Mouse (Mus musculus): ENCODE data around the gene H2al1j. TPM values are rescaled to one million over a fixed set of nuclear protein-coding genes. Genes with fewer than 3 reads are reported as not detected.
A peak's percentile ranks its signal among the peaks of the same experiment; 100 is the strongest.
"Not testable (repeated sequence)": the region's sequence is repeated elsewhere in the genome, so short reads cannot be mapped to it uniquely, and the experiment has no call there.

The H2al1j gene
- polyA plus RNA-seq, 1 experiment from 2014 or later = not detected

DNA sequence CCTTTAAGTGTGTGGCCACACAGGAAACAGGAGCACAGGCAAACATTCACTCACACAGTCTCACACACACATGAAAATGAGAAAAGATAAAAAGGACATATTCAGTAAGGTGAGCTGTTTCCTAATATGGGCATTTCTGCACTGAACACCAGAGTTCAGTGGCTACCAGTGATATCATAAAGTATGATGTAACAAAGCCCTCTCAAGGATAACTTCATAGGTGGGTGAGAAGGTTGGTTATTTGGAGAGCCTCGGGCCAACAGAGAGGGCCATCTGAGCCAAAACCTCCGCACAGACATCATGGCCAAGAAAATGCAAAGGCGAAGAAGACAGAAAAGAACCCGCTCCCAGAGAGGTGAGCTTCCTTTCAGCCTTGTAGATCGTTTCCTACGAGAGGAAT lies 12.8 kb upstream of the H2al1j start, which contains the start of gene H2al1f:
H2al1f (plus strand) TSS at position 301 of the 400 bp plus-strand sequence.
- H3K9me3 ChIP-seq (ENCODE audit: control insufficient read depth, low read length); H3K9ac ChIP-seq (ENCODE audit: low read depth, low read length); H3K4me1 ChIP-seq (ENCODE audit: control insufficient read depth, insufficient read depth, low read depth, low read length); H3K4me2 ChIP-seq (ENCODE audit: low read length); ATAC-seq; H3K36me3 ChIP-seq (ENCODE audit: control insufficient read depth, insufficient read depth, low read length); H3K27ac ChIP-seq (ENCODE audit: low read depth, low read length); H3K27me3 ChIP-seq (replicated peaks; ENCODE audit: control insufficient read depth, insufficient read depth, low read length); H3K4me3 ChIP-seq (ENCODE audit: low read length): not testable (repeated sequence)
- WGBS = no CpG with 5 or more reads among the region's 6 CpGs

GRCm38 (mm10) chrX:11317956-11318355 lies 9.7 kb upstream of the H2al1j start, which contains the start of gene H2al1g:
Gene H2al1g (plus strand): TSS chrX:11318256.
- H3K4me3 ChIP-seq (ENCODE audit: low read length); H3K4me1 ChIP-seq (ENCODE audit: control insufficient read depth, insufficient read depth, low read depth, low read length); H3K9ac ChIP-seq (ENCODE audit: low read depth, low read length); H3K27me3 ChIP-seq (replicated peaks; ENCODE audit: control insufficient read depth, insufficient read depth, low read length); H3K4me2 ChIP-seq (ENCODE audit: low read length); H3K36me3 ChIP-seq (ENCODE audit: control insufficient read depth, insufficient read depth, low read length); ATAC-seq; H3K27ac ChIP-seq (ENCODE audit: low read depth, low read length); H3K9me3 ChIP-seq (ENCODE audit: control insufficient read depth, low read length): not testable (repeated sequence)
- no CpG with 5 or more reads among the region's 3 CpGs for WGBS

- WGBS = no CpG with 5 or more reads among the region's 6 CpGs
- H3K4me1 ChIP-seq (ENCODE audit: control insufficient read depth, insufficient read depth, low read depth, low read length); H3K9ac ChIP-seq (ENCODE audit: low read depth, low read length); H3K27me3 ChIP-seq (replicated peaks; ENCODE audit: control insufficient read depth, insufficient read depth, low read length); H3K9me3 ChIP-seq (ENCODE audit: control insufficient read depth, low read length); ATAC-seq; H3K27ac ChIP-seq (ENCODE audit: low read depth, low read length); H3K4me3 ChIP-seq (ENCODE audit: low read length); H3K4me2 ChIP-seq (ENCODE audit: low read length); H3K36me3 ChIP-seq (ENCODE audit: control insufficient read depth, insufficient read depth, low read length): not testable (repeated sequence)
Observed at GRCm38 (mm10) chrX:11321192-11321591, 6.4 kb upstream of the H2al1j start, which contains the start of gene H2al1h. Gene H2al1h (plus strand): TSS chrX:11321492.

GRCm38 (mm10) chrX:11324359-11324758 lies 3.3 kb upstream of the H2al1j start, which contains the start of gene H2al1i:
Gene H2al1i (plus strand): TSS chrX:11324659.
- 92% methylated on average over 2 of the region's 5 CpGs for WGBS
- not testable (repeated sequence) for ATAC-seq; H3K4me3 ChIP-seq (ENCODE audit: low read length)

GRCm38 (mm10) chrX:11345762-11346161 lies 18.1 kb downstream of the H2al1j start:
- no peaks in the 10 kb centered on the region for H3K36me3 ChIP-seq (ENCODE audit: control insufficient read depth, insufficient read depth, low read length)
- H3K4me3 ChIP-seq (ENCODE audit: low read length) = no peak overlapping the region
- ATAC-seq = no peak
- H3K27ac ChIP-seq (ENCODE audit: low read depth, low read length) = no peak overlapping the region
- H3K9me3 ChIP-seq (ENCODE audit: control insufficient read depth, low read length) = no peaks in the 10 kb centered on the region
- no peaks in the 10 kb centered on the region for H3K27me3 ChIP-seq (replicated peaks; ENCODE audit: control insufficient read depth, insufficient read depth, low read length)
- H3K4me1 ChIP-seq (ENCODE audit: control insufficient read depth, insufficient read depth, low read depth, low read length) = peaks cover 3% of the 10 kb centered on the region
- 58% methylated on average over 9 of the region's 9 CpGs for WGBS
- H3K4me2 ChIP-seq (ENCODE audit: low read length) = no peak overlapping the region
- H3K9ac ChIP-seq (ENCODE audit: low read depth, low read length) = no peak overlapping the region

More at GRCm38 (mm10) chrX:11324359-11324758, 3.3 kb upstream of the H2al1j start, which contains the start of gene H2al1i:
- H3K4me2 ChIP-seq (ENCODE audit: low read length); H3K9ac ChIP-seq (ENCODE audit: low read depth, low read length); H3K9me3 ChIP-seq (ENCODE audit: control insufficient read depth, low read length); H3K27ac ChIP-seq (ENCODE audit: low read depth, low read length); H3K4me1 ChIP-seq (ENCODE audit: control insufficient read depth, insufficient read depth, low read depth, low read length); H3K36me3 ChIP-seq (ENCODE audit: control insufficient read depth, insufficient read depth, low read length); H3K27me3 ChIP-seq (replicated peaks; ENCODE audit: control insufficient read depth, insufficient read depth, low read length): not testable (repeated sequence)

- H3K9ac ChIP-seq (ENCODE audit: low read depth, low read length) = no peak overlapping the region
- H3K4me1 ChIP-seq (ENCODE audit: control insufficient read depth, insufficient read depth, low read depth, low read length) = peaks cover 3% of the 10 kb centered on the region
- no peak for ATAC-seq
- H3K36me3 ChIP-seq (ENCODE audit: control insufficient read depth, insufficient read depth, low read length) = no peaks in the 10 kb centered on the region
- 80% methylated on average over 3 of the region's 3 CpGs for WGBS
- no peak overlapping the region for H3K4me3 ChIP-seq (ENCODE audit: low read length)
- H3K27ac ChIP-seq (ENCODE audit: low read depth, low read length) = no peak overlapping the region
- no peaks in the 10 kb centered on the region for H3K9me3 ChIP-seq (ENCODE audit: control insufficient read depth, low read length)
- no peak overlapping the region for H3K4me2 ChIP-seq (ENCODE audit: low read length)
- no peaks in the 10 kb centered on the region; the same call in 1 of the 2 replicates for H3K27me3 ChIP-seq (replicated peaks; ENCODE audit: control insufficient read depth, insufficient read depth, low read length)
Observed at GRCm38 (mm10) chrX:11346756-11347155, 19.1 kb downstream of the H2al1j start.

GRCm38 (mm10) chrX:11360823-11361222 lies 33.2 kb downstream of the H2al1j start:
- ATAC-seq = no peak
- no peak overlapping the region for H3K4me3 ChIP-seq (ENCODE audit: low read length)
- WGBS = 73% methylated on average over 6 of the region's 6 CpGs

GRCm38 (mm10) chrX:11361261-11361660 lies 33.6 kb downstream of the H2al1j start:
- 100% methylated on average over 2 of the region's 2 CpGs for WGBS
- ATAC-seq = no peak

More at GRCm38 (mm10) chrX:11360823-11361222, 33.2 kb downstream of the H2al1j start:
- peaks cover 2% of the 10 kb centered on the region for H3K4me1 ChIP-seq (ENCODE audit: control insufficient read depth, insufficient read depth, low read depth, low read length)
- H3K4me2 ChIP-seq (ENCODE audit: low read length) = no peak overlapping the region
- H3K9ac ChIP-seq (ENCODE audit: low read depth, low read length) = no peak overlapping the region
- no peaks in the 10 kb centered on the region for H3K9me3 ChIP-seq (ENCODE audit: control insufficient read depth, low read length)
- no peaks in the 10 kb centered on the region for H3K36me3 ChIP-seq (ENCODE audit: control insufficient read depth, insufficient read depth, low read length)
- H3K27ac ChIP-seq (ENCODE audit: low read depth, low read length) = no peak overlapping the region
- H3K27me3 ChIP-seq (replicated peaks; ENCODE audit: control insufficient read depth, insufficient read depth, low read length) = no peaks in the 10 kb centered on the region; the same call in 1 of the 2 replicates

GRCm38 (mm10) chrX:11363890-11364289 lies 36.3 kb downstream of the H2al1j start:
- H3K9me3 ChIP-seq (ENCODE audit: control insufficient read depth, low read length) = no peaks in the 10 kb centered on the region
- H3K4me2 ChIP-seq (ENCODE audit: low read length) = no peak overlapping the region
- ATAC-seq = peak; percentile 86
- H3K27ac ChIP-seq (ENCODE audit: low read depth, low read length) = no peak overlapping the region
- H3K4me3 ChIP-seq (ENCODE audit: low read length) = no peak overlapping the region
- no peaks in the 10 kb centered on the region for H3K36me3 ChIP-seq (ENCODE audit: control insufficient read depth, insufficient read depth, low read length)
- H3K9ac ChIP-seq (ENCODE audit: low read depth, low read length) = no peak overlapping the region
- peaks cover 2% of the 10 kb centered on the region for H3K4me1 ChIP-seq (ENCODE audit: control insufficient read depth, insufficient read depth, low read depth, low read length)
- WGBS = 47% methylated on average over 6 of the region's 6 CpGs
- H3K27me3 ChIP-seq (replicated peaks; ENCODE audit: control insufficient read depth, insufficient read depth, low read length) = no peaks in the 10 kb centered on the region

More at GRCm38 (mm10) chrX:11361261-11361660, 33.6 kb downstream of the H2al1j start:
- Histone ChIP-seq H3K9ac (ENCODE audit: low read depth, low read length) (no peak overlapping the region), H3K4me3 (ENCODE audit: low read length) (no peak overlapping the region), H3K4me1 (ENCODE audit: control insufficient read depth, insufficient read depth, low read depth, low read length) (peaks cover 2% of the 10 kb centered on the region), H3K27ac (ENCODE audit: low read depth, low read length) (no peak overlapping the region), H3K27me3 (replicated peaks; ENCODE audit: control insufficient read depth, insufficient read depth, low read length) (no peaks in the 10 kb centered on the region), H3K9me3 (ENCODE audit: control insufficient read depth, low read length) (no peaks in the 10 kb centered on the region), H3K36me3 (ENCODE audit: control insufficient read depth, insufficient read depth, low read length) (no peaks in the 10 kb centered on the region), H3K4me2 (ENCODE audit: low read length) (no peak overlapping the region)

All from hindbrain, embryonic 16.5 days (tissue).